Mouse (Mus musculus) bone marrow, adult 2 months (tissue): Measurements from ENCODE around the gene Abhd15.

Source experiments
- CTCF ChIP-seq: fragments of 200-500 bp; IDR thresholded peaks from 2 replicates; pipeline ENCODE4 v1.5.1; 2011; ENCODE audit warnings: low read length, control low read depth; ENCODE audit not compliant: control insufficient read depth, insufficient read depth
- POLR2A ChIP-seq: fragments of 200-500 bp; IDR thresholded peaks from 2 replicates; pipeline ENCODE4 v1.6.1; 2011; ENCODE audit warnings: low read depth, mild to moderate bottlenecking, control low read depth, low read length, borderline replicate concordance; ENCODE audit not compliant: control insufficient read depth

DNA sequence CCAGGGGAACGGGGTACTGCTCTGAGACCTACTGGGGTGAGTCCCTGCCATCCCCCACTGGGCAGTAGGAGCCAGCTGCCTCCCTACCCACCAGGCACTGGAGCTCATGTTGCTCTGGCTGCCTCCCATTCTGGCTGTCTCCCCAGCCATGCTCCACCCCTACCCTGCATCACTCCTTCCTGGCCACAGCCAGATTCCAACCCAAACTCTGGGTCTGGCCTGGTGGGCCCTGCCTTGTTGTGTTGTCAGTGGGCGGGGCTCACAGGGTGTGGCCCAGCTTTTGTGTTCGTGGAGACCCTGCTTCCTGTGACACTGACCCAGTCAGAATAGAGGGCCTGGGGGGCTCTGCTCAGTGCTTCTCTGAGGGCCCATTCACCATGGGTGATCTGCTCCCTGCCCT lies 11.4 kb upstream of the Abhd15 start:
- TF ChIP-seq CTCF (no peak), POLR2A (no peak)
